Mouse (Mus musculus) spleen, adult 2 months (tissue): ENCODE results near the gene Asxl1.

ENCODE experiments used
- CTCF ChIP-seq: fragments of 200-500 bp; IDR thresholded peaks from 2 replicates; pipeline ENCODE4 v1.5.1; 2011; ENCODE audit warnings: mild to moderate bottlenecking, inconsistent platforms; ENCODE audit not compliant: insufficient read depth, insufficient read length, insufficient replicate concordance; ENCODE audit errors: extremely low read depth
- POLR2A ChIP-seq: fragments of 200-500 bp; IDR thresholded peaks from 2 replicates; pipeline ENCODE4 v1.6.1; 2011; ENCODE audit warnings: low read depth, low read length, inconsistent platforms

DNA sequence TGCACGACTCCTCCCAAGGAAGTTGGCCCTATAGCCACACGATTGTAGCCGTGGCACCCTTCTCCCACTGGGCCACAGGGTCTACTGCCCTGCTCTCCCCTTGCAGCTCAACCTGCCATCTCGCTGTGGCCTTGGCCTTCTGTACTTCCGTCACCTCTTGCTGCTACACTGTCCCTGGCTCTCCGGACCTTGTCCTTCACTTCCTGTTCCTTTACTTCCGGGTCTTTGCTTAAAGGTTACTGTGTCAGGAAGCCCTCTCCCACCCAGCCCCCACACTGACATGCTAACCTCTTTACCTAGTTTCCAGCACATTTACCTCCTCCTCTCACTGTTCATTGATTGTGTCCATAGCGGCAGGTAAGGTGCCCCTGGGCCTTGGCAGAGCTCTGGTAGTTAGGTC is 78.9 kb downstream of the Asxl1 start:
- TF ChIP-seq CTCF, result no peak
- no peak for TF ChIP-seq POLR2A
